ENCODE assay signal across 8 mouse cellular contexts in the genomic region with DNA sequence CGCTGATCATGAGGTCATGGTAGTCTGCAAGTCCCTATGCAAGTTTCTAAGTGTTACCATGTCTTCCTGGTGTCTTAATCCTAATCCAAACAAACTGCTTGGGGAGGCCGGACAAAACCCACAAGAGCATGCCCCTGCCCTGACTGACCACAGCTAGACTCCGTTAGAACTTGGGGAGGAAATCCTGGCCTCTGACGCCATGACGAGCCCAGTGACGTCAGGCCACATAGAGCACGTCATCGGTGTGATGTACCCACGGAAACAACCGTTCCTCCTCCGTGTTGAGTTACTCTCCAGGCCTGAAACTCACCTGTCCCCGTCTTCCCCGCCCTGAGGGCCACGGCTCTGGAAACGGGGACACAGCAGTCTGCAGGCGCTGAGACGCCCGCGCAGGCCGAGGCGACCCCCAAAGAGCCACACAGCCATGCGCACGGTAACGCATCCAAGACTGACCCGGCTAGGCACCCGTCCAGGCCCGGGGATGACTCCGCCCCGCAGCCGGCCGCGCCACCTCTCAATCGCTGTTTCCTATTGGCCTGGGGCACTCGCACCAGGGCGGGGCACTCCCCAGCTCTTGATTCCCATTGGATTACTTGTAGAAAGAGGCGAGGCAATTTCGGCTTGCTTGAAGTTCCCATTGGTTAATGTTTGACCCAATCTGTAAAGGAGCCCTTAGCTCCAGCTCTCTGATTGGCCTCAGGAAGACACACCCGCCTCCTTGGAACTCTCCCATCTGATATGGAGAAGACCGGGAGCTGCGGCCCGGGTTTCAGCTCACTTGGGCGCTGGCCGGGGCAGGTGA. TPM values are rescaled to one million over a fixed set of nuclear protein-coding genes. Genes with fewer than 3 reads are reported as not detected.
DNase-seq lines count a peak whose midpoint lies in the region; ATAC-seq lines count a peak whose summit lies in the region.

Gene Mmab, minus strand, starts transcription at position 495 of the 802 bp plus-strand sequence.
Gene Mvk, plus strand, starts transcription at position 704 of the 802 bp plus-strand sequence.

- ATAC-seq in inflammation-experienced regulatory T-cells, adult 6 months: peak; percentile 98
- ATAC-seq in megakaryocyte-erythroid progenitor cell, adult 5-6 weeks (replicated peaks; ENCODE audit: low FRiP score, low TSS enrichment, poor library complexity, severe bottlenecking): peak; percentile 98

- intact Hi-C loops in gastrocnemius, postnatal 14 days (cut with DNase I; ENCODE audit: low total_unique reads): no loop called here
- intact Hi-C loops in left cerebral cortex, postnatal 10 days (cut with DNase I): no loop called here

- DNase-seq in adrenal gland, adult (ENCODE audit: inconsistent age in 2 of 2, low spot score in 1 of 2): peak; percentile 98 to 100
- DNase-seq in embryo, embryonic 10.5 days (ENCODE audit: low spot score): peak; percentile 99
- peak; percentile 97 for DNase-seq in gastrocnemius, postnatal 14 days
- peak; percentile 99 for DNase-seq in left cerebral cortex, postnatal 10 days (ENCODE audit: extremely low spot score in 1 of 2, low spot score in 2 of 2)
- DNase-seq in right cerebral cortex, postnatal 25 days: peak; percentile 98
- peak; percentile 98 for DNase-seq in urinary bladder, postnatal 4 days (ENCODE audit: low spot score in 2 of 2)

RNA-seq across cellular contexts. Expression of gene Mmab, which starts in this region (rescaled TPM):
- total RNA-seq in gastrocnemius, postnatal 14 days (2021): 10 to 100 TPM in 1 of 2 experiments, 1 to 10 TPM in 1; 9.9 to 11.4 TPM
- polyA plus RNA-seq in inflammation-experienced regulatory T-cells, adult 6 months (2017; shearing (Covaris generic)): 1 to 10 TPM; 4.2 to 5.9 (median 4.2) TPM
- 10 to 100 TPM; 30.9 TPM for total RNA-seq in left cerebral cortex, postnatal 10 days (2021)
- 7.5 and 8.3 TPM in 2 replicates for total RNA-seq in megakaryocyte-erythroid progenitor cell, adult 5-6 weeks (2014; fragmentation: Nextera tagmentation)
- total RNA-seq in megakaryocyte-erythroid progenitor cell, adult 5-6 weeks (2017): 9.5 and 9.9 TPM in 2 replicates

RNA-seq across cellular contexts. Expression of gene Mvk, which starts in this region (rescaled TPM):
- 10 to 100 TPM in 1 of 2 experiments, 1 to 10 TPM in 1; 9.1 to 13.8 TPM for total RNA-seq in gastrocnemius, postnatal 14 days (2021)
- polyA plus RNA-seq in inflammation-experienced regulatory T-cells, adult 6 months (2017; shearing (Covaris generic)): 10 to 100 TPM in 2 of 3 experiments, 1 to 10 TPM in 1; 9.6 to 13.8 (median 12.8) TPM
- total RNA-seq in left cerebral cortex, postnatal 10 days (2021): 10 to 100 TPM; 60.7 to 62.7 TPM
- 9.4 and 10.1 TPM in 2 replicates for total RNA-seq in megakaryocyte-erythroid progenitor cell, adult 5-6 weeks (2014; fragmentation: Nextera tagmentation)
- total RNA-seq in megakaryocyte-erythroid progenitor cell, adult 5-6 weeks (2017): 6.3 and 7.4 TPM in 2 replicates

Comparison
In these comparisons a context has a peak if more than half of its experiments do, and no peak if none do; other contexts are left out.
1. Peak in every context shown above with its lines: DNase-seq and ATAC-seq.
2. RNA of gene Mvk (total RNA-seq): 60.7 to 62.7 TPM in left cerebral cortex, postnatal 10 days; 9.1 to 13.8 TPM in gastrocnemius, postnatal 14 days and 6.3 to 10.1 TPM in megakaryocyte-erythroid progenitor cell, adult 5-6 weeks; every median in the first group is over 4 times any median in the second.